Mouse (Mus musculus) embryonic facial prominence, embryonic 14.5 days (tissue): ENCODE measurements around the gene Cacna1s. TPM values are rescaled to one million over a fixed set of nuclear protein-coding genes. Genes with fewer than 3 reads are reported as not detected.

Experiments used
- ATAC-seq: fragments of 200-750 bp; cut with Nextera tagmentation; 2 replicates; pipeline ENCODE4 v1.8.0; 2017; ENCODE audit warnings: low read depth, moderate number of reproducible peaks, moderate TSS enrichment
- DNase-seq: peaks from one replicate; pipeline ENCODE4 v3.0.0-alpha.2; 2015; ENCODE audit warnings: low spot score
- H3K27ac ChIP-seq: fragments of 300-500 bp; sonication (generic); replicated peaks from 2 replicates; pipeline ENCODE4 v1.5.1; 2014; ENCODE audit warnings: low read depth, mild to moderate bottlenecking, low read length, moderate library complexity
- H3K27me3 ChIP-seq: fragments of 300-500 bp; sonication (generic); replicated peaks from 2 replicates; pipeline ENCODE4 v1.6.1; 2014; ENCODE audit warnings: low read length; ENCODE audit not compliant: control insufficient read depth, insufficient read depth
- H3K36me3 ChIP-seq: fragments of 300-500 bp; sonication (generic); 2 replicates; pipeline ENCODE4 v1.6.1; 2014; ENCODE audit warnings: low read length, mixed read lengths; ENCODE audit not compliant: control insufficient read depth, insufficient read depth
- H3K4me1 ChIP-seq: fragments of 300-500 bp; sonication (generic); 2 replicates; pipeline ENCODE4 v1.6.1; 2014; ENCODE audit warnings: antibody characterized with exemption, low read length; ENCODE audit not compliant: control insufficient read depth, insufficient read depth
- H3K4me2 ChIP-seq: fragments of 300-500 bp; sonication (generic); 2 replicates; pipeline ENCODE4 v1.6.1; 2014; ENCODE audit warnings: low read depth, mild to moderate bottlenecking, low read length, moderate library complexity, mixed read lengths
- H3K4me3 ChIP-seq: fragments of 300-500 bp; sonication (generic); 2 replicates; pipeline ENCODE4 v1.5.1; 2014; ENCODE audit warnings: low read depth, mild to moderate bottlenecking, low read length
- H3K9ac ChIP-seq: fragments of 300-500 bp; sonication (generic); 2 replicates; pipeline ENCODE4 v1.6.1; 2014; ENCODE audit warnings: low read depth, mild to moderate bottlenecking, low read length, moderate library complexity, mixed read lengths
- H3K9me3 ChIP-seq: fragments of 300-500 bp; sonication (generic); 2 replicates; pipeline ENCODE4 v1.6.1; 2016; ENCODE audit warnings: low read length; ENCODE audit not compliant: control insufficient read depth
- WGBS: fragments of 180-500 bp; shearing (Covaris S2); extraction: QIAGEN DNeasy Blood & Tissue Kit; methylation state at CpG from one replicate; pipeline ENCODE4 v1.1.7; 2014; 5-methylcytosine and 5-hydroxymethylcytosine counted together
- polyA plus RNA-seq: library from polyadenylated mRNA; unstranded; fragments of >200 nt; fragmentation: Nextera tagmentation; extraction: Ambion mirVana; gene quantifications from 2 replicates; pipeline ENCODE4 v1.2.1, GENCODE M21; 2014

Gene Cacna1s
- polyA plus RNA-seq, 1 experiment from 2014 or later: 11.2 TPM

- H3K4me3 ChIP-seq: peak overlapping the region; percentile 82
- peaks cover 29% of the 10 kb centered on the region for H3K36me3 ChIP-seq
- peak overlapping the region; percentile 89 for H3K4me2 ChIP-seq
- no peaks in the 10 kb centered on the region for H3K27me3 ChIP-seq
- H3K4me1 ChIP-seq: peaks cover 12% of the 10 kb centered on the region
- H3K9me3 ChIP-seq: no peaks in the 10 kb centered on the region
- peak overlapping the region; percentile 80 for H3K27ac ChIP-seq
- ATAC-seq: peak; percentile 99
- WGBS: 2% methylated on average over 17 of the region's 22 CpGs
- H3K9ac ChIP-seq: peak overlapping the region; percentile 86
- peak; percentile 98 for DNase-seq
These were observed 34.6 kb upstream of the Cacna1s start for GRCm38 (mm10) chr1:136017907-136018313.

GRCm38 (mm10) chr1:136018390-136019189, 34.0 kb upstream of the Cacna1s start:
- Histone ChIP-seq H3K9me3 (no peaks in the 10 kb centered on the region), H3K4me2 (peak overlapping the region; percentile 89), H3K4me1 (peaks cover 12% of the 10 kb centered on the region), H3K36me3 (peaks cover 36% of the 10 kb centered on the region), H3K27me3 (no peaks in the 10 kb centered on the region), H3K27ac (peak overlapping the region; percentile 80), H3K4me3 (peak overlapping the region; percentile 82), H3K9ac (peak overlapping the region; percentile 86)
- 3% methylated on average over 24 of the region's 24 CpGs for whole genome bisulfite sequencing
- DNase-seq (peak; percentile 67), ATAC-seq (peak; percentile 37)

GRCm38 (mm10) chr1:136030201-136030600, 22.3 kb upstream of the Cacna1s start:
- 47% methylated on average over 7 of the region's 7 CpGs for WGBS
- H3K36me3 ChIP-seq: peaks cover 95% of the 10 kb centered on the region
- peak; percentile 63 for DNase-seq
- ATAC-seq: peak; percentile 56; the same call in 1 of the 2 replicates
- H3K9ac ChIP-seq: no peak overlapping the region
- no peak overlapping the region for H3K4me2 ChIP-seq
- H3K27me3 ChIP-seq: no peaks in the 10 kb centered on the region
- no peaks in the 10 kb centered on the region for H3K4me1 ChIP-seq
- no peaks in the 10 kb centered on the region for H3K9me3 ChIP-seq
- no peak overlapping the region for H3K27ac ChIP-seq
- H3K4me3 ChIP-seq: no peak overlapping the region

- WGBS: 79% methylated on average over 6 of the region's 8 CpGs
- no peak overlapping the region for H3K27ac ChIP-seq
- no peaks in the 10 kb centered on the region for H3K4me1 ChIP-seq
- H3K36me3 ChIP-seq: peaks cover 87% of the 10 kb centered on the region
- H3K4me2 ChIP-seq: no peak overlapping the region
- no peak overlapping the region for H3K9ac ChIP-seq
- DNase-seq: no peak
- no peaks in the 10 kb centered on the region for H3K9me3 ChIP-seq
- ATAC-seq: no peak
- no peak overlapping the region for H3K4me3 ChIP-seq
- H3K27me3 ChIP-seq: no peaks in the 10 kb centered on the region
These were observed 20.9 kb upstream of the Cacna1s start for GRCm38 (mm10) chr1:136031697-136032096.

- Histone ChIP-seq H3K4me2 (no peak overlapping the region), H3K36me3 (peaks cover 75% of the 10 kb centered on the region), H3K9ac (no peak overlapping the region), H3K4me1 (no peaks in the 10 kb centered on the region), H3K9me3 (no peaks in the 10 kb centered on the region), H3K4me3 (no peak overlapping the region), H3K27ac (no peak overlapping the region), H3K27me3 (no peaks in the 10 kb centered on the region)
- WGBS: 59% methylated on average over 7 of the region's 7 CpGs
- DNase-seq: no peak
- no peak for ATAC-seq
These were observed 19.6 kb upstream of the Cacna1s start for GRCm38 (mm10) chr1:136032961-136033360.

GRCm38 (mm10) chr1:136038746-136039538, 13.6 kb upstream of the Cacna1s start:
- no peak overlapping the region for H3K4me3 ChIP-seq
- no peaks in the 10 kb centered on the region for H3K27me3 ChIP-seq
- peaks cover 19% of the 10 kb centered on the region for H3K36me3 ChIP-seq
- H3K9ac ChIP-seq: no peak overlapping the region
- no peak overlapping the region for H3K27ac ChIP-seq
- DNase-seq (no peak), ATAC-seq (no peak)
- H3K4me2 ChIP-seq: no peak overlapping the region
- WGBS: 75% methylated on average over 5 of the region's 5 CpGs
- H3K9me3 ChIP-seq: no peaks in the 10 kb centered on the region
- 0 out of 2 replicates have a peak, but pooled peaks cover 6% of the 10 kb centered on the region for H3K4me1 ChIP-seq

GRCm38 (mm10) chr1:136040452-136040851, 12.1 kb upstream of the Cacna1s start:
- Histone ChIP-seq H3K36me3 (peaks cover 4% of the 10 kb centered on the region), H3K4me2 (no peak overlapping the region), H3K4me3 (no peak overlapping the region), H3K9ac (no peak overlapping the region), H3K27ac (no peak overlapping the region), H3K4me1 (0 out of 2 replicates have a peak, but pooled peaks cover 6% of the 10 kb centered on the region), H3K27me3 (no peaks in the 10 kb centered on the region), H3K9me3 (no peaks in the 10 kb centered on the region)
- WGBS: 16% methylated on average over 11 of the region's 11 CpGs
- peak; percentile 84 for ATAC-seq
- DNase-seq: peak; percentile 66

GRCm38 (mm10) chr1:136040874-136041273, 11.7 kb upstream of the Cacna1s start:
- no peaks in the 10 kb centered on the region for H3K9me3 ChIP-seq
- no peak overlapping the region for H3K4me3 ChIP-seq
- peak overlapping the region; percentile 40; the same call in 1 of the 2 replicates for H3K9ac ChIP-seq
- ATAC-seq (peak; percentile 53), DNase-seq (no peak)
- 0 out of 2 replicates have a peak, but pooled peaks cover 6% of the 10 kb centered on the region for H3K4me1 ChIP-seq
- H3K27ac ChIP-seq: no peak overlapping the region
- H3K36me3 ChIP-seq: no peaks in the 10 kb centered on the region
- H3K4me2 ChIP-seq: no peak overlapping the region
- no peaks in the 10 kb centered on the region for H3K27me3 ChIP-seq
- 15% methylated on average over 4 of the region's 4 CpGs for WGBS
